Mouse (Mus musculus): ENCODE measurements around the gene Cpne4. TPM values are rescaled to one million over a fixed set of nuclear protein-coding genes. Genes with fewer than 3 reads are reported as not detected.

Gene Cpne4
- polyA plus RNA-seq, 1 experiment from 2014 or later: not detected

- no peaks in the 10 kb centered on the region for H3K27me3 ChIP-seq (replicated peaks)
- H3K4me2 ChIP-seq: no peak overlapping the region
- H3K4me1 ChIP-seq: no peaks in the 10 kb centered on the region
- no peak for ATAC-seq
- no peak overlapping the region for H3K27ac ChIP-seq
- WGBS (ENCODE audit: insufficient replicate concordance): 62% methylated on average over 3 of the region's 3 CpGs
- no peaks in the 10 kb centered on the region for H3K36me3 ChIP-seq
- H3K9ac ChIP-seq: no peak overlapping the region
- H3K4me3 ChIP-seq: no peak overlapping the region
- 0 out of 2 replicates have a peak, but pooled peaks cover 3% of the 10 kb centered on the region for H3K9me3 ChIP-seq (replicated peaks)
Observed at GRCm38 (mm10) chr9:104890517-104890916, 343.4 kb downstream of the Cpne4 start.

GRCm38 (mm10) chr9:104895360-104895759 lies 348.3 kb downstream of the Cpne4 start:
- Histone ChIP-seq H3K4me1 (no peaks in the 10 kb centered on the region), H3K27me3 (replicated peaks) (no peaks in the 10 kb centered on the region), H3K9ac (no peak overlapping the region), H3K9me3 (replicated peaks) (no peaks in the 10 kb centered on the region), H3K36me3 (no peaks in the 10 kb centered on the region), H3K4me3 (no peak overlapping the region), H3K27ac (no peak overlapping the region), H3K4me2 (no peak overlapping the region)
- no peak for ATAC-seq
- 62% methylated on average over 4 of the region's 4 CpGs for WGBS (ENCODE audit: insufficient replicate concordance)

GRCm38 (mm10) chr9:104901118-104901517 lies 354.0 kb downstream of the Cpne4 start:
- no peaks in the 10 kb centered on the region for H3K27me3 ChIP-seq (replicated peaks)
- H3K4me1 ChIP-seq: no peaks in the 10 kb centered on the region
- H3K36me3 ChIP-seq: no peaks in the 10 kb centered on the region
- 55% methylated on average over 6 of the region's 6 CpGs for WGBS (ENCODE audit: insufficient replicate concordance)
- no peak for ATAC-seq
- no peak overlapping the region for H3K4me3 ChIP-seq
- no peak overlapping the region for H3K9ac ChIP-seq
- no peak overlapping the region for H3K27ac ChIP-seq
- H3K4me2 ChIP-seq: no peak overlapping the region
- 0 out of 2 replicates have a peak, but pooled peaks cover 4% of the 10 kb centered on the region for H3K9me3 ChIP-seq (replicated peaks)

GRCm38 (mm10) chr9:104901827-104902226 lies 354.7 kb downstream of the Cpne4 start:
- no peak for ATAC-seq
- no peaks in the 10 kb centered on the region for H3K36me3 ChIP-seq
- WGBS (ENCODE audit: insufficient replicate concordance): 73% methylated on average over 2 of the region's 2 CpGs
- H3K27me3 ChIP-seq (replicated peaks): no peaks in the 10 kb centered on the region
- no peaks in the 10 kb centered on the region for H3K4me1 ChIP-seq
- 0 out of 2 replicates have a peak, but pooled peaks cover 4% of the 10 kb centered on the region for H3K9me3 ChIP-seq (replicated peaks)
- H3K4me3 ChIP-seq: no peak overlapping the region
- H3K4me2 ChIP-seq: no peak overlapping the region
- H3K27ac ChIP-seq: no peak overlapping the region
- H3K9ac ChIP-seq: no peak overlapping the region

- Histone ChIP-seq H3K4me1 (no peaks in the 10 kb centered on the region), H3K36me3 (no peaks in the 10 kb centered on the region), H3K4me2 (no peak overlapping the region), H3K27ac (no peak overlapping the region), H3K27me3 (replicated peaks) (no peaks in the 10 kb centered on the region), H3K9ac (no peak overlapping the region), H3K9me3 (replicated peaks) (no peaks in the 10 kb centered on the region), H3K4me3 (no peak overlapping the region)
- ATAC-seq: no peak
- 53% methylated on average over 2 of the region's 2 CpGs for WGBS (ENCODE audit: insufficient replicate concordance)
Observed at GRCm38 (mm10) chr9:104912686-104913085, 365.6 kb downstream of the Cpne4 start.

DNA sequence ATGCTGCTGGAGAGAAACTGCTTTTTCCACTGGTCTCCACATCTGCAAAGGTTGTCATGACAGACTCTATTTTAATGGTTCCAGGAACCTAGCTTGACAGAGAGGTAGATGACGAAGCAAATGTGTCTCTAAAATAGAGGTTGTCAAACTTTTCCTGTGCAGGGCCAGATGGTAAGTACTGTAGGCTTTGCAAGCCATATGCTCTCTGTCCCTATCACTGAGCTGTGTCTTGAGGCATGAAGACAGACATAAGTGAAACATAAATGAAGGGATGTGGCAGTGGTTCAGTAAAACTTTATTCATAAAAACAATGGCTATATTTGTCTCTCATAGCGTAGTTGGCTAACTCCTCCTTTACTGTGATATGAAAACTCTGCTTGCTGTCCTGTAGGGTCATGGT lies 366.2 kb downstream of the Cpne4 start:
- H3K9ac ChIP-seq: no peak overlapping the region
- no peaks in the 10 kb centered on the region for H3K4me1 ChIP-seq
- 57% methylated on average over 2 of the region's 2 CpGs for WGBS (ENCODE audit: insufficient replicate concordance)
- H3K27me3 ChIP-seq (replicated peaks): no peaks in the 10 kb centered on the region
- no peak overlapping the region for H3K4me2 ChIP-seq
- H3K27ac ChIP-seq: no peak overlapping the region
- no peaks in the 10 kb centered on the region for H3K9me3 ChIP-seq (replicated peaks)
- H3K4me3 ChIP-seq: no peak overlapping the region
- ATAC-seq: no peak
- no peaks in the 10 kb centered on the region for H3K36me3 ChIP-seq

- Histone ChIP-seq H3K9ac (no peak overlapping the region), H3K27ac (no peak overlapping the region), H3K4me2 (no peak overlapping the region), H3K9me3 (replicated peaks) (no peaks in the 10 kb centered on the region), H3K4me3 (no peak overlapping the region), H3K27me3 (replicated peaks) (no peaks in the 10 kb centered on the region), H3K4me1 (no peaks in the 10 kb centered on the region), H3K36me3 (no peaks in the 10 kb centered on the region)
- ATAC-seq: no peak
- WGBS (ENCODE audit: insufficient replicate concordance): 77% methylated on average over 4 of the region's 4 CpGs
Observed at GRCm38 (mm10) chr9:104921197-104921596, 374.1 kb downstream of the Cpne4 start.

DNA sequence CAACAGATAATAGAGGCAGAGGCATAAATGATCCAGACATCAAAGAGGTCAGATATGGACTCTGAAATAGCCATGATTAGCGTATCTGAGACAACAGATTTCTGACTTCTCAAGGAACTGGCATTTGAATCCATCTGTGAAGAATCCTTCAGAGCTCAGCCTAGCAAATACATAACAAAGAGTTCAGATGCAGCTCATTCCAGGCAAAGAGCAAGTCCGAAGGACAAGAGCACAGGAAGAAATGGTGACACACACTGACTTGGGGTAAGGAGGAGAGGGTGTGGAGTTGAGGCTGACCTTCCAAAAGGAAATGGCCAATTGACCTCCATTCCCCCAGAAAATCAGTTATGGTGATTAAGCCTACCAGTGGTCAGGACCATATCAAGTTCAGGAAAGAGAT lies 375.0 kb downstream of the Cpne4 start:
- Histone ChIP-seq H3K27me3 (replicated peaks) (no peaks in the 10 kb centered on the region), H3K4me2 (no peak overlapping the region), H3K4me3 (no peak overlapping the region), H3K4me1 (no peaks in the 10 kb centered on the region), H3K9ac (no peak overlapping the region), H3K9me3 (replicated peaks) (no peaks in the 10 kb centered on the region), H3K27ac (no peak overlapping the region), H3K36me3 (no peaks in the 10 kb centered on the region)
- WGBS (ENCODE audit: insufficient replicate concordance): 52% methylated on average over 2 of the region's 2 CpGs
- ATAC-seq: no peak

- Histone ChIP-seq H3K27ac (no peak overlapping the region), H3K4me3 (no peak overlapping the region), H3K4me1 (no peaks in the 10 kb centered on the region), H3K9ac (no peak overlapping the region), H3K9me3 (replicated peaks) (no peaks in the 10 kb centered on the region), H3K36me3 (no peaks in the 10 kb centered on the region), H3K4me2 (no peak overlapping the region), H3K27me3 (replicated peaks) (no peaks in the 10 kb centered on the region)
- WGBS (ENCODE audit: insufficient replicate concordance): 73% methylated on average over 9 of the region's 9 CpGs
- no peak for ATAC-seq
Observed at GRCm38 (mm10) chr9:104928806-104929205, 381.7 kb downstream of the Cpne4 start.

DNA sequence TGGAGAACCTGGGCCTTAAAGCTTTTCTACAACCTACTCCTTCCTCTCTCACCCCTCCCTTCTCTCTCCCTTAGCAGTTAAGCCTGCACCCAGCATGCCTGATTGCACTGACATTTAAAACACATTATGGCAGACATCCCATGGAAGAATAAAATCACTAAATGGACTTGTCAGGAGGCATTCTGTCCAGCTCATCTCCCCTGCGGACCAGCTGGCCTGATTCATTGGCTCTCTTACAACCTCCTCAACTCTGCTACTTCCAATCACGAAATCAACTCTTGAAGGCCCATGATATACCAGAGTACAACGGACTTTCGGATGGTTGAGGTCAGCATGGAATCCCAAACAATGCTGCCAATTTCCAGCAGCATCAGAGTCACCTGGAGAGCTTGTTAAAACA lies 393.3 kb downstream of the Cpne4 start:
- WGBS (ENCODE audit: insufficient replicate concordance): 56% methylated on average over 4 of the region's 4 CpGs
- Histone ChIP-seq H3K4me1 (no peaks in the 10 kb centered on the region), H3K9me3 (replicated peaks) (0 out of 2 replicates have a peak, but pooled peaks cover 2% of the 10 kb centered on the region), H3K27me3 (replicated peaks) (no peaks in the 10 kb centered on the region), H3K27ac (no peak overlapping the region), H3K9ac (no peak overlapping the region), H3K36me3 (no peaks in the 10 kb centered on the region), H3K4me3 (no peak overlapping the region), H3K4me2 (no peak overlapping the region)
- no peak for ATAC-seq

DNA sequence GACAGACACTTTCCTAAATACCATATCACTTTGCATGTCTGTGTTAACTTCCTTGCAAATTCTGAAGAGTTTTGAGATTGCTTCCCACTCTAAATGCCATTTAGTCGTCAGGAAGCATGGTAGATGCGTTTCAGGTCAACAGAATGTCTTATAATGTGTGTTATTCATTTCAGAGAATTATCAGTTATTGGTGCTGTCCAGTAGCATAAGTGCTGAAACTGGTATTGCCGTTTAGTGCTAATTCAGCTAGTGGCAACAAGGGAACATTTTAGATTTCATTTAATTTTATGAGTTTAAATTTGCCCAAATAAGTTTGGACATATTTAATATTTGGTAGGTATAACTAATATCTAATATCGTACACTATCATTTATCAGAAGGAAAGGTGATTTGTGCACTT lies 403.5 kb downstream of the Cpne4 start:
- Histone ChIP-seq H3K36me3 (no peaks in the 10 kb centered on the region), H3K9ac (no peak overlapping the region), H3K4me2 (no peak overlapping the region), H3K9me3 (replicated peaks) (peaks cover 4% of the 10 kb centered on the region; the same call in 1 of the 2 replicates), H3K27me3 (replicated peaks) (no peaks in the 10 kb centered on the region), H3K4me1 (no peaks in the 10 kb centered on the region), H3K4me3 (no peak overlapping the region), H3K27ac (no peak overlapping the region)
- 57% methylated on average over 4 of the region's 4 CpGs for WGBS (ENCODE audit: insufficient replicate concordance)
- no peak for ATAC-seq

GRCm38 (mm10) chr9:104952176-104952575 lies 405.1 kb downstream of the Cpne4 start:
- no peaks in the 10 kb centered on the region for H3K9me3 ChIP-seq (replicated peaks)
- no peak overlapping the region for H3K9ac ChIP-seq
- H3K4me2 ChIP-seq: no peak overlapping the region
- H3K4me1 ChIP-seq: no peaks in the 10 kb centered on the region
- no peaks in the 10 kb centered on the region for H3K27me3 ChIP-seq (replicated peaks)
- H3K27ac ChIP-seq: no peak overlapping the region
- no peak for ATAC-seq
- WGBS (ENCODE audit: insufficient replicate concordance): 49% methylated on average over 3 of the region's 3 CpGs
- H3K36me3 ChIP-seq: no peaks in the 10 kb centered on the region
- no peak overlapping the region for H3K4me3 ChIP-seq

GRCm38 (mm10) chr9:104972828-104973227 lies 425.7 kb downstream of the Cpne4 start:
- Histone ChIP-seq H3K4me2 (no peak overlapping the region), H3K27me3 (replicated peaks) (no peaks in the 10 kb centered on the region)
- ATAC-seq: no peak

More at GRCm38 (mm10) chr9:104972828-104973227, 425.7 kb downstream of the Cpne4 start:
- Histone ChIP-seq H3K36me3 (no peaks in the 10 kb centered on the region), H3K9me3 (replicated peaks) (no peaks in the 10 kb centered on the region), H3K9ac (no peak overlapping the region), H3K27ac (no peak overlapping the region), H3K4me3 (no peak overlapping the region), H3K4me1 (no peaks in the 10 kb centered on the region)
- WGBS (ENCODE audit: insufficient replicate concordance): 35% methylated on average over 7 of the region's 7 CpGs

Measured in liver, embryonic 12.5 days (tissue).